Mouse (Mus musculus): ENCODE data around the gene Sppl2a.
"Not testable (repeated sequence)": the region's sequence is repeated elsewhere in the genome, so short reads cannot be mapped to it uniquely, and the experiment has no call there.

GRCm38 (mm10) chr2:126882711-126883110, 50.3 kb downstream of the Sppl2a start:
- TF ChIP-seq CTCF (conservative IDR thresholded peaks at IDR 0.05; ENCODE audit: insufficient read depth, insufficient read length, low read depth, low read length); POLR2A (IDR thresholded peaks at IDR 0.05; ENCODE audit: low read depth, low read length): not testable (repeated sequence)
